Mouse (Mus musculus) hindbrain, embryonic 15.5 days (tissue): ENCODE measurements around the gene Tpp1. TPM values are rescaled to one million over a fixed set of nuclear protein-coding genes. Genes with fewer than 3 reads are reported as not detected.

Source experiments
- ATAC-seq: fragments of 200-750 bp; cut with Nextera tagmentation; 2 replicates; pipeline ENCODE4 v1.8.0; 2017; ENCODE audit warnings: low read depth, moderate number of reproducible peaks, moderate TSS enrichment; ENCODE audit not compliant: low FRiP score
- H3K27ac ChIP-seq: fragments of 300-500 bp; sonication (generic); replicated peaks from 2 replicates; pipeline ENCODE4 v1.5.1; 2015; ENCODE audit warnings: mild to moderate bottlenecking, inconsistent platforms
- H3K27me3 ChIP-seq: fragments of 300-500 bp; sonication (generic); 2 replicates; pipeline ENCODE4 v1.6.1; 2015; ENCODE audit warnings: control low read depth, inconsistent platforms
- H3K36me3 ChIP-seq: fragments of 300-500 bp; sonication (generic); 2 replicates; pipeline ENCODE4 v1.6.1; 2015; ENCODE audit warnings: control low read depth, inconsistent platforms
- H3K4me1 ChIP-seq: fragments of 300-500 bp; sonication (generic); replicated peaks from 2 replicates; pipeline ENCODE4 v1.6.1; 2015; ENCODE audit warnings: control low read depth, inconsistent platforms
- H3K4me2 ChIP-seq: fragments of 300-500 bp; sonication (generic); 2 replicates; pipeline ENCODE4 v1.6.1; 2015; ENCODE audit warnings: moderate library complexity, mild to moderate bottlenecking, inconsistent platforms
- H3K4me3 ChIP-seq: fragments of 300-500 bp; sonication (generic); 2 replicates; pipeline ENCODE4 v1.5.1; 2015; ENCODE audit warnings: mild to moderate bottlenecking, inconsistent platforms
- H3K9ac ChIP-seq: fragments of 300-500 bp; sonication (generic); 2 replicates; pipeline ENCODE4 v1.6.1; 2015; ENCODE audit warnings: inconsistent platforms
- H3K9me3 ChIP-seq: fragments of 300-500 bp; sonication (generic); 2 replicates; pipeline ENCODE4 v1.6.1; 2016; ENCODE audit warnings: control low read depth, inconsistent platforms
- WGBS: fragments of 180-500 bp; shearing (Covaris S2); methylation state at CpG from one replicate; pipeline ENCODE4 v1.1.7; 2015; 5-methylcytosine and 5-hydroxymethylcytosine counted together
- polyA plus RNA-seq: library from polyadenylated mRNA; unstranded; fragments of >200 nt; fragmentation: Nextera tagmentation; extraction: Ambion mirVana; gene quantifications from 2 replicates; pipeline ENCODE4 v1.2.1, GENCODE M21; 2015

The Tpp1 gene
- polyA plus RNA-seq, 1 experiment from 2014 or later = 46.2 TPM

- Histone ChIP-seq H3K4me1 (no peaks in the 10 kb centered on the region), H3K9me3 (no peaks in the 10 kb centered on the region), H3K9ac (no peak overlapping the region), H3K27me3 (no peaks in the 10 kb centered on the region), H3K36me3 (no peaks in the 10 kb centered on the region), H3K27ac (no peak overlapping the region), H3K4me3 (no peak overlapping the region), H3K4me2 (no peak overlapping the region)
- 88% methylated on average over 4 of the region's 4 CpGs for WGBS
- no peak for ATAC-seq
Observed at GRCm38 (mm10) chr7:105703816-105704215, 48.2 kb downstream of the Tpp1 start.

GRCm38 (mm10) chr7:105703184-105703583 is 48.9 kb downstream of the Tpp1 start:
- Histone ChIP-seq H3K4me2 (no peak overlapping the region), H3K4me3 (no peak overlapping the region), H3K27me3 (no peaks in the 10 kb centered on the region), H3K36me3 (no peaks in the 10 kb centered on the region), H3K9ac (no peak overlapping the region), H3K4me1 (no peaks in the 10 kb centered on the region), H3K9me3 (no peaks in the 10 kb centered on the region), H3K27ac (no peak overlapping the region)
- WGBS = 86% methylated on average over 16 of the region's 16 CpGs
- ATAC-seq = no peak

Other genes starting within 250 kb of the Tpp1 start
- 88.5 and 94.2 TPM in 2 replicates for gene Smpd1, start 197.9 kb downstream of the Tpp1 start, polyA plus RNA-seq
- gene Apbb1, start 170.6 kb downstream of the Tpp1 start, polyA plus RNA-seq = 294 and 330 TPM in 2 replicates
- gene Hpx, start 152.1 kb downstream of the Tpp1 start, polyA plus RNA-seq = 0.39 TPM in 1 of 2 replicates, not detected in the other
- gene Trim3, start 118.7 kb downstream of the Tpp1 start, polyA plus RNA-seq = 106 and 112 TPM in 2 replicates
- 145 and 150 TPM in 2 replicates for gene Timm10b, start 112.2 kb downstream of the Tpp1 start, polyA plus RNA-seq
- 81.8 and 92.0 TPM in 2 replicates for gene Arfip2, start 111.8 kb downstream of the Tpp1 start, polyA plus RNA-seq
- 18.2 and 18.7 TPM in 2 replicates for gene Gm45799, start 111.7 kb downstream of the Tpp1 start, polyA plus RNA-seq
- 1.1 and 1.3 TPM in 2 replicates for gene Dnhd1, start 101.4 kb downstream of the Tpp1 start, polyA plus RNA-seq
- 199 and 201 TPM in 2 replicates for gene Ilk, start 15.6 kb downstream of the Tpp1 start, polyA plus RNA-seq
- 24.9 and 26.0 TPM in 2 replicates for gene Rrp8, start 14.8 kb downstream of the Tpp1 start, polyA plus RNA-seq
- gene Taf10, start 7.9 kb downstream of the Tpp1 start, polyA plus RNA-seq = 100 and 110 TPM in 2 replicates
- gene Dchs1, start 35.4 kb upstream of the Tpp1 start, polyA plus RNA-seq = 14.3 and 14.8 TPM in 2 replicates
- gene Mrpl17, start 58.9 kb upstream of the Tpp1 start, polyA plus RNA-seq = 178 and 195 TPM in 2 replicates
- gene Gm4070, start 201.7 kb upstream of the Tpp1 start, polyA plus RNA-seq = 0.19 TPM in 1 of 2 replicates, not detected in the other